Mouse (Mus musculus) lung, postnatal 0 days (tissue): ENCODE measurements around the gene Fbxw7. TPM values are rescaled to one million over a fixed set of nuclear protein-coding genes. Genes with fewer than 3 reads are reported as not detected.

ENCODE experiments used
- ATAC-seq: fragments of 200-750 bp; cut with Nextera tagmentation; 2 replicates; pipeline ENCODE4 v1.8.0; 2017; ENCODE audit warnings: moderate library complexity
- DNase-seq: peaks from one replicate; pipeline ENCODE4 v3.0.0-alpha.2; 2016; ENCODE audit warnings: low spot score
- H3K27ac ChIP-seq: fragments of 300-500 bp; sonication (generic); 2 replicates; pipeline ENCODE4 v1.5.1; 2014; ENCODE audit warnings: antibody characterized with exemption, mild to moderate bottlenecking, low read length, mixed read lengths
- H3K27me3 ChIP-seq: fragments of 300-500 bp; sonication (generic); replicated peaks from 2 replicates; pipeline ENCODE4 v1.6.1; 2014; ENCODE audit warnings: low read length, mixed read lengths; ENCODE audit not compliant: insufficient read depth
- H3K36me3 ChIP-seq: fragments of 300-500 bp; sonication (generic); 2 replicates; pipeline ENCODE4 v1.6.1; 2014; ENCODE audit warnings: low read length, mixed read lengths; ENCODE audit not compliant: insufficient read depth
- H3K4me1 ChIP-seq: fragments of 300-500 bp; sonication (generic); 2 replicates; pipeline ENCODE4 v1.6.1; 2014; ENCODE audit warnings: antibody characterized with exemption, low read depth, low read length, mixed read lengths; ENCODE audit not compliant: insufficient read depth
- H3K4me2 ChIP-seq: fragments of 300-500 bp; sonication (generic); replicated peaks from 2 replicates; pipeline ENCODE4 v1.6.1; 2014; ENCODE audit warnings: low read depth, mild to moderate bottlenecking, low read length, moderate library complexity, mixed read lengths
- H3K4me3 ChIP-seq: fragments of 300-500 bp; sonication (generic); 2 replicates; pipeline ENCODE4 v1.5.1; 2014; ENCODE audit warnings: low read depth, low read length
- H3K9ac ChIP-seq: fragments of 300-500 bp; sonication (generic); replicated peaks from 2 replicates; pipeline ENCODE4 v1.6.1; 2014; ENCODE audit warnings: low read depth, mild to moderate bottlenecking
- H3K9me3 ChIP-seq: fragments of 300-500 bp; sonication (generic); 2 replicates; pipeline ENCODE4 v1.6.1; 2016; ENCODE audit warnings: low read length, mixed read lengths
- CTCF ChIP-seq: IDR thresholded peaks from 2 replicates; pipeline ENCODE4 v1.5.1; 2016; ENCODE audit warnings: antibody characterized with exemption, mild to moderate bottlenecking
- EP300 ChIP-seq: IDR thresholded peaks from 2 replicates; pipeline ENCODE4 v1.6.1; 2016; ENCODE audit warnings: antibody characterized with exemption, mild to moderate bottlenecking, control low read depth
- WGBS: fragments of 180-500 bp; shearing (Covaris S2); extraction: QIAGEN DNeasy Blood & Tissue Kit; methylation state at CpG from one replicate; pipeline ENCODE4 v1.1.7; 2014; 5-methylcytosine and 5-hydroxymethylcytosine counted together
- polyA plus RNA-seq: library from polyadenylated mRNA; unstranded; fragments of >200 nt; fragmentation: Nextera tagmentation; extraction: Ambion mirVana; gene quantifications from 2 replicates; pipeline ENCODE4 v1.2.1, GENCODE M21; 2015

Gene Fbxw7
- polyA plus RNA-seq, 1 experiment from 2014 or later, result 8.2 TPM

GRCm38 (mm10) chr3:84775067-84775423, 40.0 kb upstream of the Fbxw7 start:
- TF ChIP-seq EP300 (no peak), CTCF (no peak)
- no peaks in the 10 kb centered on the region for H3K36me3 ChIP-seq
- H3K27ac ChIP-seq, result no peak overlapping the region
- ATAC-seq, result no peak
- H3K9ac ChIP-seq, result no peak overlapping the region
- H3K4me3 ChIP-seq, result no peak overlapping the region
- peak; percentile 11 for DNase-seq
- H3K9me3 ChIP-seq, result no peaks in the 10 kb centered on the region
- H3K4me1 ChIP-seq, result 0 out of 2 replicates have a peak, but pooled peaks cover 5% of the 10 kb centered on the region
- no peaks in the 10 kb centered on the region for H3K27me3 ChIP-seq
- 61% methylated on average over 6 of the region's 6 CpGs for WGBS
- H3K4me2 ChIP-seq, result no peak overlapping the region

GRCm38 (mm10) chr3:84775577-84775976, 39.5 kb upstream of the Fbxw7 start:
- H3K4me2 ChIP-seq, result no peak overlapping the region
- no peaks in the 10 kb centered on the region for H3K36me3 ChIP-seq
- WGBS, result 45% methylated on average over 4 of the region's 4 CpGs
- no peak for ATAC-seq
- no peak overlapping the region for H3K4me3 ChIP-seq
- DNase-seq, result peak; percentile 21
- H3K27ac ChIP-seq, result no peak overlapping the region
- no peak overlapping the region for H3K9ac ChIP-seq
- H3K27me3 ChIP-seq, result no peaks in the 10 kb centered on the region
- no peaks in the 10 kb centered on the region for H3K9me3 ChIP-seq
- 0 out of 2 replicates have a peak, but pooled peaks cover 5% of the 10 kb centered on the region for H3K4me1 ChIP-seq
- TF ChIP-seq CTCF (no peak), EP300 (no peak)

GRCm38 (mm10) chr3:84776084-84776483, 39.0 kb upstream of the Fbxw7 start:
- 56% methylated on average over 1 of the region's 1 CpGs for WGBS
- peak; percentile 64 for DNase-seq
- Histone ChIP-seq H3K4me3 (no peak overlapping the region), H3K4me1 (0 out of 2 replicates have a peak, but pooled peaks cover 5% of the 10 kb centered on the region), H3K9me3 (no peaks in the 10 kb centered on the region), H3K27ac (no peak overlapping the region), H3K27me3 (no peaks in the 10 kb centered on the region), H3K9ac (no peak overlapping the region), H3K4me2 (no peak overlapping the region), H3K36me3 (no peaks in the 10 kb centered on the region)
- TF ChIP-seq CTCF (no peak), EP300 (no peak)
- ATAC-seq, result no peak; the same call in 1 of the 2 replicates

DNA sequence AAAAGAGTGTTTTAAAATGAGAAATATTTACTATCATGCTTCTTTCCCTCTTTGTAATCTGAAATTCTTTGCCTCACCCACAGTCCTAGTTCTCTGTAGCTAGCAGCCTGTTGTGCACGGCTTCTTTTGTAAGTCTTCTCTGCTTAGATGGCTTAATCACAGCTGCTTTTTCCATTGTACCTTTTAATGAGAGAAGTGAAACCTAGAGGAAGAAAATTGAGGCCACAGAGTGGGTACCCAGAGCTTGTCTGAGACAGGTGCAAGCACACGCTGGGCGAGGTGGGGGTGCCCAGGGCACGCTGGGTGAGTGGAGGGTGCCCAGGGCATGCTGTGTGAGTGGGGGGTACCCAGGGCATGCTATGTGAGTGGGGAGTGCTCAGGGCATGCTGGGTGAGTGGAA, 27.2 kb upstream of the Fbxw7 start:
- no peak for TF ChIP-seq CTCF
- TF ChIP-seq EP300, result no peak
- 87% methylated on average over 4 of the region's 4 CpGs for whole genome bisulfite sequencing
- H3K4me1 ChIP-seq, result no peaks in the 10 kb centered on the region
- no peak overlapping the region for H3K4me3 ChIP-seq
- H3K27me3 ChIP-seq, result no peaks in the 10 kb centered on the region
- DNase-seq (no peak), ATAC-seq (no peak)
- no peak overlapping the region for H3K4me2 ChIP-seq
- no peaks in the 10 kb centered on the region for H3K36me3 ChIP-seq
- H3K27ac ChIP-seq, result no peak overlapping the region
- H3K9me3 ChIP-seq, result no peaks in the 10 kb centered on the region
- H3K9ac ChIP-seq, result no peak overlapping the region

GRCm38 (mm10) chr3:84804036-84804435, 11.0 kb upstream of the Fbxw7 start:
- TF ChIP-seq CTCF (no peak), EP300 (no peak)
- H3K9ac ChIP-seq, result no peak overlapping the region
- no peak overlapping the region for H3K4me3 ChIP-seq
- no peak overlapping the region for H3K27ac ChIP-seq
- H3K4me1 ChIP-seq, result no peaks in the 10 kb centered on the region
- H3K9me3 ChIP-seq, result no peaks in the 10 kb centered on the region
- WGBS, result 55% methylated on average over 9 of the region's 9 CpGs
- H3K36me3 ChIP-seq, result no peaks in the 10 kb centered on the region
- ATAC-seq (no peak), DNase-seq (no peak)
- no peak overlapping the region for H3K4me2 ChIP-seq
- H3K27me3 ChIP-seq, result no peaks in the 10 kb centered on the region

- no peaks in the 10 kb centered on the region for H3K36me3 ChIP-seq
- ATAC-seq (no peak), DNase-seq (no peak)
- no peaks in the 10 kb centered on the region for H3K9me3 ChIP-seq
- no peak overlapping the region for H3K4me2 ChIP-seq
- no peaks in the 10 kb centered on the region for H3K4me1 ChIP-seq
- no peak overlapping the region for H3K9ac ChIP-seq
- TF ChIP-seq CTCF (no peak), EP300 (no peak)
- 55% methylated on average over 2 of the region's 2 CpGs for WGBS
- H3K27ac ChIP-seq, result no peak overlapping the region
- H3K27me3 ChIP-seq, result no peaks in the 10 kb centered on the region
- no peak overlapping the region for H3K4me3 ChIP-seq
Measured at GRCm38 (mm10) chr3:84806206-84806605, 8.9 kb upstream of the Fbxw7 start.

DNA sequence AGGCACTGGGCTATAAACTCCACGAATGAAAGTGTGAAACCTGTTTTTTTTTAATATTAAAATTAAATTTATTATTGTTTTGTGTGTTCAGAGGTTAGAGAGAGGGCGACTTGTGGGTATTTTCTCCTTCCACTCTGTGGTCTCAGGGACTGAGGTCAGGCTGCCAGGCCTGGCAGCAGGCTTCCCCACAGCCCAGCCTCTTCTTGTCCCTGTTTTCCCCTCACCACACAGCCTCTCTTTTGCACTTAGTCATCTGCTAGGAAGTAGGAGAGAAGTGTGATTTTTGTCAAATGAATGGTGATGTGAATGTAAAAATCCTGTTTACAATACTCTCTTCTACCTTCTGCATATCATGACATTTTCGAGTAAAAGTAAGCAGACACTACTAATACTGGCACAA, 7.2 kb upstream of the Fbxw7 start:
- Histone ChIP-seq H3K9me3 (no peaks in the 10 kb centered on the region), H3K36me3 (no peaks in the 10 kb centered on the region), H3K4me3 (no peak overlapping the region), H3K4me2 (no peak overlapping the region), H3K27me3 (no peaks in the 10 kb centered on the region), H3K9ac (no peak overlapping the region), H3K27ac (no peak overlapping the region), H3K4me1 (no peaks in the 10 kb centered on the region)
- TF ChIP-seq CTCF, result no peak
- no peak for TF ChIP-seq EP300
- ATAC-seq (no peak), DNase-seq (no peak)
- WGBS, result 67% methylated on average over 3 of the region's 3 CpGs
